Mouse (Mus musculus): ENCODE measurements around the gene Zswim1. TPM values are rescaled to one million over a fixed set of nuclear protein-coding genes. Genes with fewer than 3 reads are reported as not detected.

Gene Zswim1
- total RNA-seq, 2 experiments from 2014 or later: 21.7 to 22.7 TPM

GRCm38 (mm10) chr2:164815821-164816220 is 6.7 kb upstream of the Zswim1 start:
- no peak overlapping the region for H3K4me3 ChIP-seq
- TF ChIP-seq CTCF (IDR thresholded peaks at IDR 0.05): no peak
- intact Hi-C loops (cut with DNase I): no loop called here
- H3K27ac ChIP-seq: no peak overlapping the region
- DNase-seq (ENCODE audit: extremely low spot score in 1 of 2, low spot score in 2 of 2): no peak

- Histone ChIP-seq H3K4me3 (no peak overlapping the region), H3K27ac (no peak overlapping the region)
- intact Hi-C loops (cut with DNase I): no loop called here
- no peak for TF ChIP-seq CTCF (IDR thresholded peaks at IDR 0.05)
- DNase-seq (ENCODE audit: extremely low spot score in 1 of 2, low spot score in 2 of 2): no peak
Measured at GRCm38 (mm10) chr2:164817206-164817605, 5.3 kb upstream of the Zswim1 start.

DNA sequence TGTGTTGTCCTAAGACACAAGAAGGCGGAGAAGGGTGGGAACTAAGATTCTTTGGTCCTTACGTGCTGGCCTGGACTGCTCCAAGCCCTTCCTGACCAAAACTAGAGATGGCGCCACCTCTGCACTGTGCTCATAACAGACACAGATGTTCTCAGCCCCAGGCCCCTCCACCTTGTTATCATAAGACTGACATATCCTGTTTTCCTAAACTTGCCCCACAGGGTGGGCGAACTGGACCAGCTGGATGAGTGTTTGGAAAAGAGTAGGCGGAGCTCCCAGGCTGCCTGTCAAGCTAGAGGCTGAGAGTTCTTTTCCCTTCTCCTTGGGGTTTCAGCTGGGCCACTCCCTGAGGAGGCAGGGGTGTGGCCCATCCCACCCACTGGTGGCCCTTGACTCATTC is 4.8 kb upstream of the Zswim1 start:
- DNase-seq (ENCODE audit: extremely low spot score in 1 of 2, low spot score in 2 of 2): no peak
- intact Hi-C loops (cut with DNase I): no loop called here
- no peak overlapping the region for H3K27ac ChIP-seq
- no peak overlapping the region for H3K4me3 ChIP-seq
- TF ChIP-seq CTCF (IDR thresholded peaks at IDR 0.05): no peak

DNA sequence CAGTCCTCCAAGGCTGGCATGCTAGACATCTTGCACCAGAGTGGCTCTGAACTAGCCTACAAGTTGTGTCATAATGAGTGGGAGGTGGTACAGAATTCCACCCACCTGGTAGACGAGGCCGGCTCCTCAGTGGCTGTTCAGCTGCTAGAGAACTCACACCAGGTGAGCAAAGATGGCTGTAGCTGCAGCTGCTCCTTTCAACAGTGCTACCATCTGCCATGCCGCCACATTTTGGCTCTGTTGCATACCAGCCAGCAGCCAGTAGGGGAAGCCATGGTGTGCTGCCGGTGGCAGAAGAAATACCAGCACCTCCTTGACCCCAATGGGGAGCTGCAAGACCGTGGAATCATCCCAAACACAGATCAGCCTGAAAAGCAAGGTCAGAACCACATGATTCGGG is 1.4 kb upstream of the Zswim1 start:
- H3K27ac ChIP-seq: no peak overlapping the region
- no peak overlapping the region for H3K4me3 ChIP-seq
- intact Hi-C loops (cut with DNase I): no loop called here
- peak; percentile 5; the same call in 1 of the 2 replicates for TF ChIP-seq CTCF (IDR thresholded peaks at IDR 0.05)
- DNase-seq (ENCODE audit: extremely low spot score in 1 of 2, low spot score in 2 of 2): no peak

- DNase-seq (ENCODE audit: extremely low spot score in 1 of 2, low spot score in 2 of 2): peak in 1 of 2 experiments; percentile 41
- TF ChIP-seq CTCF (IDR thresholded peaks at IDR 0.05): peak; percentile 17; the same call in 1 of the 2 replicates
Measured at GRCm38 (mm10) chr2:164823181-164823585, 697 bp downstream of the Zswim1 start.

DNA sequence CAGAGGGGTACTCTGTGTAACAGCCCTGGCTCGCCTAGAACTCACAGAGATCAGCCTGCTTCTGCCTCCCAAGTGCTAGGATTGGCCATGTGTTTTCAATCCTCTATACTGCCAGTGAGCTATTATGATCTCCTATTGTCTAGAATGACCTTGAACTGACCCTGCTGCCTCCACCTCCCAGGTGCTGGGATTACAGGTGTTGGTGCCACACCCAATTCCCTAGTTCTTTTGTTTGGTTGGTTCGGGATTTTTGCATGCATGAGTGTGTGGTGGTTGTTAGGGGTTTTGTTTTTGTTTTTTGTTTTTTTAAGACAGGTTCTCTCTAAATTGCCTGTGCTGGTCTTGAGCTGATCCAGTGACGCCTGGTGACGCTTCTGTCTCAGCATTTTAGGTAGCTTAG is 1.5 kb downstream of the Zswim1 start:
- intact Hi-C loops (cut with DNase I): loop anchor here (2.0 kb wide), 1 partner anchor 19 kb away; the partner anchor contains the start of genes Acot8 and Zswim3
- no peak for DNase-seq (ENCODE audit: extremely low spot score in 1 of 2, low spot score in 2 of 2)
- TF ChIP-seq CTCF (IDR thresholded peaks at IDR 0.05): no peak
- H3K27ac ChIP-seq: no peak overlapping the region
- peak overlapping the region; percentile 68 for H3K4me3 ChIP-seq

More at GRCm38 (mm10) chr2:164823181-164823585, 697 bp downstream of the Zswim1 start:
- Histone ChIP-seq H3K27ac (peak overlapping the region; percentile 96), H3K4me3 (peak overlapping the region; percentile 68)
- intact Hi-C loops (cut with DNase I): loop anchor here (2.0 kb wide), 1 partner anchor 18 kb away; the partner anchor contains the start of genes Acot8 and Zswim3

DNA sequence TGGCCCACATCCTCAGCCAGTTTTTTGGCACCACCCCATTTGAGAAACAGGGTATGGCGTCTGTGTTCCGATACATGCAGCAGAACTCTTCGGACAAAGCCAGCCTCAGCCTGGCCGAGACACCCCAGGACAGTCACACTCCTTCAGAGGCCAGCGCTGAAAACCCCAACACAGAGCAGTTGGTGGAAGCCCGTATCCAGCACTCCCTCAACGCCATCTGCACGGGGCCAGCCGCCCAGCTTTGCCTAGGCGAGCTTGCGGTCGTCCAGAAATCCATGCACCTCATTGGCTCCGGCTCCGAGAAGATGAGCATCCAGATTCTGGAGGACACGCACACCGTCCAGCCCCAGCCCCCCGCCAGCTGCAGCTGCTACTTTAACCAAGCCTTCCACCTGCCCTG is 3.0 kb downstream of the Zswim1 start:
- intact Hi-C loops (cut with DNase I): no loop called here
- DNase-seq (ENCODE audit: extremely low spot score in 1 of 2, low spot score in 2 of 2): no peak
- no peak overlapping the region for H3K4me3 ChIP-seq
- TF ChIP-seq CTCF (IDR thresholded peaks at IDR 0.05): no peak
- H3K27ac ChIP-seq: no peak overlapping the region

DNA sequence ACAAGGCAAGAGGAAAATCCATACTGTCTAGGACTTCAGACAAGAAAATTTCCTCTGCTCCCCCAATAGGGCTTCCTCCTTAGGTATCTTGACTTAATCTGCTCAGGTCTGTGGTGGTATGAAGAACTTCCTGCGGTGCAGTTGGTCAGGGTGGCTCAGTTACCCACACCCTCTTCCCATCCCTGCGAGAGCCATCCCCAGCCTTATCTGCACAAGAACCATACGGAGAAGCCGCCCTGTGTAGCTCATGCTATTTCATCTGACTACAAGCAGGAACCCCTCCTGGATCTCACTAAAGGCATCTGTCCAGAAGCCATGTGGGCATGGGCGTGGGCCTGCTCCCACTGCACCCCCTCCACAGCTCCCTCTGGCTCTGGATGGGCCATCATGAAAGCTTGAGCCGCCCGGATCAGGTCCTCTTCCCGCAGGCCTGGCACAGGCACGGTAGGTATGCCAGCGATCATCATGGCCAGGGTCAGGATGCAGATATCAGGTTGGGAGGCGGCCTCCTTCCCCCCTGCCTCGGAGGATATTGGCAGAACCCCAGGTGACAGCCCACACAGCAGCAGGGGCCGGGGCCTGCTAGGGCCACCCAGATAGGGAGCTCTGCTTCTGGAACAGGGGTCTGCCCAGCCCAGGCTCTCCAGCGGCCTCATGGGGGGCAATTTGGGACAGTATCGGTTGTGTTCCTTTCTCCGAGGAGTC is 4.8 kb downstream of the Zswim1 start:
- no peak for TF ChIP-seq CTCF (IDR thresholded peaks at IDR 0.05)
- intact Hi-C loops (cut with DNase I): no loop called here
- no peak for DNase-seq (ENCODE audit: extremely low spot score in 1 of 2, low spot score in 2 of 2)
- no peak overlapping the region for H3K4me3 ChIP-seq
- no peak overlapping the region for H3K27ac ChIP-seq

DNA sequence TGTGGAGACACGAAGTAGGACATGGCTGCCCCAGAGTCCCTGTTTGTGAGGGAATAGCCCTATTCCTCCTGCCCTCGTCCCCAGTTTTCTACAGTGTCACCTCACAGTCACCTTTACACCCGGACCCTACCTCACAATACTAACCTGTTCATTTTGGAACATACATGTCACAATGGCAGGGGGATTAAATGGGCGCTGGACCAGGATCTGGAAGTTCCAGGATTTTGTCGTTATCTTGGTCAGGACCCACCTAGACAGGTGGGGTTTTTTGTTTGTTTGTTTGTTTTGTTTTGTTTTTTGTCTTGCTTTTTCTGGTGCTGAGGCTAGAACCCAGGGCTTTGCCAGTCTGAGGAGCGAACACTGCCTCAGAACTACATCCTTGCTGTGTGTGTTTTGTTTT is 6.0 kb downstream of the Zswim1 start, which contains the start of gene Spata25:
Gene Spata25 (minus strand): TSS at position 101 of the 400 bp plus-strand sequence.
- DNase-seq (ENCODE audit: extremely low spot score in 1 of 2, low spot score in 2 of 2): no peak
- no peak within 1 kb of the TSS for H3K4me3 ChIP-seq
- TF ChIP-seq CTCF (IDR thresholded peaks at IDR 0.05): no peak
- intact Hi-C loops (cut with DNase I): no loop called here
- no peak within 1 kb of the TSS for H3K27ac ChIP-seq

- intact Hi-C loops (cut with DNase I): no loop called here
- no peak for DNase-seq (ENCODE audit: extremely low spot score in 1 of 2, low spot score in 2 of 2)
- TF ChIP-seq CTCF (IDR thresholded peaks at IDR 0.05): no peak
- H3K27ac ChIP-seq: no peak overlapping the region
- H3K4me3 ChIP-seq: no peak overlapping the region
Measured at GRCm38 (mm10) chr2:164829090-164829489, 6.6 kb downstream of the Zswim1 start.

GRCm38 (mm10) chr2:164831029-164831428 is 8.5 kb downstream of the Zswim1 start:
- DNase-seq (ENCODE audit: extremely low spot score in 1 of 2, low spot score in 2 of 2): no peak
- intact Hi-C loops (cut with DNase I): no loop called here

DNA sequence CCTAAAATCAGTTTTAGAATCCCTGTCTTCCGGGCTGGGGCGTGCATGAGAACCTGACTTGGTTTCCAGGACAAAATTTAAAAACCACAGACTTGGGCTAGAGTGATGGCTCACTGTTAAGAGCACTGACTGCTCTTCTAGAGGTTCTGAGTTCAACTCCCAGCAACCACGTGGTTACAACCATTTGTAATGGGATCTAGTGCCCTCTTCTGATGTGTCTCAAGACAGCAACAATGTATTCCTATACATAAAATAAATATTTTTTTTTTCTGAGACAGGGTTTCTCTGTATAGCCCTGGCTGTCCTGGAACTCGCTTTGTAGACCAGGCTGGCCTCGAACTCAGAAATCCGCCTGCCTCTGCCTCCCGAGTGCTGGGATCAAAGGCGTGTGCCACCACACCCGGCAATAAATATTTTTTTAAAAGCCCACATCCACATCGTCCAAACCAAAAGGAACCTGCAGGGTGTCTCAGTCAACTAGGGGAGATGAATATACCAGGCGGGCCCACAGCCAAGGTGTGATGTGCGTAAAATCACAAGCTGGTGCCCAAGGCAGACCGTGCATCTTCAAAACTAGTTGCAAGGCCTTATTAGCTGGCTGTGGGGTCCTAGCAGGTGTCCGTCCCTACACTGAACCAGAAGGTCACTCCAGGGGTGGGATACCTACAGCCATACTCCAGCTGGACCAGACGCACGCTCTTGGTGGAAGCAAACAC is 9.7 kb downstream of the Zswim1 start:
- H3K27ac ChIP-seq: peak overlapping the region; percentile 94
- intact Hi-C loops (cut with DNase I): loop anchor here (2.0 kb wide), 1 partner anchor 79 kb away; the partner anchor contains the start of gene Zfp335
- peak in 1 of 2 experiments; percentile 25 for DNase-seq (ENCODE audit: extremely low spot score in 1 of 2, low spot score in 2 of 2)
- TF ChIP-seq CTCF (IDR thresholded peaks at IDR 0.05): no peak
- peak overlapping the region; percentile 90 for H3K4me3 ChIP-seq

More at GRCm38 (mm10) chr2:164831029-164831428, 8.5 kb downstream of the Zswim1 start:
- H3K27ac ChIP-seq: no peak overlapping the region
- no peak overlapping the region for H3K4me3 ChIP-seq
- TF ChIP-seq CTCF (IDR thresholded peaks at IDR 0.05): no peak

Measured in left cerebral cortex, adult 2 months (tissue).